Mouse (Mus musculus): ENCODE results near the gene Batf. TPM values are rescaled to one million over a fixed set of nuclear protein-coding genes. Genes with fewer than 3 reads are reported as not detected.

The Batf gene
- total RNA-seq, 1 experiment from 2014 or later: 48.5 TPM

- no peak for ATAC-seq (ENCODE audit: extremely low read depth, insufficient number of reproducible peaks, low FRiP score, poor library complexity, severe bottlenecking)
These were observed 70.6 kb downstream of the Batf start for GRCm38 (mm10) chr12:85757074-85757473.

Other genes with a start within 250 kb of the Batf start
- gene Fos, start 212.8 kb upstream of the Batf start, total RNA-seq (2017): 1,256 and 1,280 TPM in 2 replicates
- gene Jdp2, start 87.6 kb upstream of the Batf start, total RNA-seq (2017): 63.4 and 67.7 TPM in 2 replicates
- not detected in 2 replicates for gene Flvcr2, start 59.9 kb downstream of the Batf start, total RNA-seq (2017)
- gene Erg28, start 137.9 kb downstream of the Batf start, total RNA-seq (2017): 22.7 and 25.4 TPM in 2 replicates
- 17.6 and 28.7 TPM in 2 replicates for gene Ttll5, start 138.0 kb downstream of the Batf start, total RNA-seq (2017)

Measured in neutrophil, adult 5-6 weeks (primary cell).